Comparison of ENCODE assay signal across 10 mouse cellular contexts in the genomic region with DNA sequence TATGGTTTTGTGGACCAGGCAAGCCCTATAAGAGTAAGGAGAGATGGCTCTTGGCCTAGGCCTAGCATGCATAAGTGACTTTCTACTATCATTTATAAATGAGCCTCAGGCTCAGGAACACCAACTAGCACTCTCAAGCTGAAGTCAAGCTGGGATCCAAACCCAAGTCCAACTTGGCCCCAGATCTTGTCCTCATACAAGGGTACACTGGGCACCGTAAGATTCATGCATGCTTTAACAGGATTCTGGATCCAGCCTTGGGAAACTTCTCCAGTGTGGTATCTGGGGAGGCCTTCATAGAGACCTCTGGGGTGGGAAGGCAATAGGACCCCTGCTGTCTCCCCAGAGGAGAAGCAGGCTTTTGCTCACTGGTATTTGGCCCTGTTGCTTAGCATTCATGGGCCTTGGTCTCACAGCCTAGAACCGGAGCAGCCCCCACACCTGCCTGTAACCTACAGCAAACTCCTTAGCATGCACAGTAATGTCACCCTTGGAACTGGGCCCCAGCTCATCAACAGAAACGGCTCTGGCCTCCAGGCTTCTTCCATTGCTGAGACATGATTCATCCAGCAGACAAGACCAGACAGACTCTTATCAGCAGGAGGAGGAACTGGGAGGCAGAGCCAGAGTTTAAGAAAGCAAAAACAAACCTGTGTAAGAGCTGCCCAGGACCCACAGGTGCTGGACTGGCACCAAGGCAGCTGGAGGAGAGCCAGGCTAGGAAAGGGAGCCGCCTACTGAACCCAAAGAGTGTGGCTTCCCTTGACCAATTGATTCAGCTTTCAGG. TPM values are rescaled to one million over a fixed set of nuclear protein-coding genes. Genes with fewer than 3 reads are reported as not detected.
DNase-seq lines count a peak whose midpoint lies in the region; ATAC-seq and TF ChIP-seq lines count a peak whose summit lies in the region.
"Had no signal": no experiment of that assay in that cellular context is flagged by ENCODE, and none has a peak within 500 bp of the region (broad histone marks: within the 10 kb centered on the region; RNA-seq: fewer than 3 reads in every experiment).

No protein-coding gene starts in this region.

- WGBS in forebrain, embryonic 10.5 days = 89% methylated on average over 4 of the region's 4 CpGs
- WGBS in forebrain, embryonic 16.5 days = 75% methylated on average over 4 of the region's 4 CpGs
- WGBS in lung, adult 2 months = 60% methylated on average over 4 of the region's 4 CpGs
- 71% methylated on average over 4 of the region's 4 CpGs for WGBS in intestine, embryonic 16.5 days
- 57% methylated on average over 4 of the region's 4 CpGs for WGBS in stomach, embryonic 16.5 days

- H3K27me3 ChIP-seq in forebrain, embryonic 10.5 days (ENCODE audit: poor library complexity, severe bottlenecking) = no peaks in the 10 kb centered on the region
- H3K27me3 ChIP-seq in forebrain, embryonic 16.5 days (replicated peaks; ENCODE audit: control insufficient read depth, insufficient read depth, low read length) = no peaks in the 10 kb centered on the region
- no peaks in the 10 kb centered on the region for H3K27me3 ChIP-seq in intestine, embryonic 16.5 days (replicated peaks; ENCODE audit: control insufficient read depth, insufficient read depth, low read length)
- no peaks in the 10 kb centered on the region for H3K27me3 ChIP-seq in stomach, embryonic 16.5 days (ENCODE audit: control insufficient read depth, insufficient read depth, low read length)
- H3K27me3 ChIP-seq: liver, embryonic 15.5 days had no signal

- no peak overlapping the region for H3K9ac ChIP-seq in forebrain, embryonic 16.5 days (replicated peaks; ENCODE audit: low read depth, low read length)
- H3K9ac ChIP-seq in intestine, embryonic 16.5 days (ENCODE audit: low read depth, low read length) = 0 out of 2 replicates have a peak overlapping the region, but pooled peaks have one; percentile 29
- H3K9ac ChIP-seq in stomach, embryonic 16.5 days (ENCODE audit: low read length) = no peak overlapping the region
- H3K9ac ChIP-seq: liver, embryonic 15.5 days had no signal

- H3K4me1 ChIP-seq in forebrain, embryonic 10.5 days = peaks cover 3% of the 10 kb centered on the region; the same call in 1 of the 2 replicates
- H3K4me1 ChIP-seq in forebrain, embryonic 16.5 days (replicated peaks; ENCODE audit: control insufficient read depth, insufficient read depth, low read length) = peaks cover 6% of the 10 kb centered on the region; the same call in 1 of the 2 replicates
- H3K4me1 ChIP-seq in lung, adult 2 months (ENCODE audit: control insufficient read depth, insufficient read depth, low read length) = peaks cover 2% of the 10 kb centered on the region
- H3K4me1 ChIP-seq in intestine, embryonic 16.5 days (ENCODE audit: control insufficient read depth, insufficient read depth, low read length) = peaks cover 3% of the 10 kb centered on the region; the same call in 1 of the 2 replicates
- peaks cover 6% of the 10 kb centered on the region for H3K4me1 ChIP-seq in stomach, embryonic 16.5 days (ENCODE audit: control insufficient read depth, insufficient read depth, low read length)

- TF ChIP-seq CTCF in lung, adult 2 months (IDR thresholded peaks at IDR 0.05; ENCODE audit: insufficient read depth, low read length) = no peak

- no peaks in the 10 kb centered on the region for H3K36me3 ChIP-seq in forebrain, embryonic 10.5 days (replicated peaks)
- H3K36me3 ChIP-seq in forebrain, embryonic 16.5 days (ENCODE audit: control insufficient read depth, insufficient read depth) = no peaks in the 10 kb centered on the region
- no peaks in the 10 kb centered on the region for H3K36me3 ChIP-seq in intestine, embryonic 16.5 days (ENCODE audit: control insufficient read depth, insufficient read depth, low read length)
- no peaks in the 10 kb centered on the region for H3K36me3 ChIP-seq in stomach, embryonic 16.5 days (ENCODE audit: control insufficient read depth, insufficient read depth, low read length)
- H3K36me3 ChIP-seq: liver, embryonic 15.5 days had no signal

- no peak overlapping the region for H3K4me2 ChIP-seq in forebrain, embryonic 16.5 days (ENCODE audit: low read length)
- no peak overlapping the region for H3K4me2 ChIP-seq in intestine, embryonic 16.5 days (ENCODE audit: low read depth, low read length)
- H3K4me2 ChIP-seq in stomach, embryonic 16.5 days (ENCODE audit: low read depth, low read length) = no peak overlapping the region; the same call in 1 of the 2 replicates
- H3K4me2 ChIP-seq: liver, embryonic 15.5 days had no signal

- ATAC-seq in forebrain, embryonic 16.5 days = no peak
- ATAC-seq in intestine, embryonic 16.5 days = no peak
- peak; percentile 18; the same call in 1 of the 2 replicates for ATAC-seq in stomach, embryonic 16.5 days (ENCODE audit: insufficient read depth, low FRiP score)

- no peak overlapping the region for H3K4me3 ChIP-seq in forebrain, embryonic 10.5 days
- no peak overlapping the region for H3K4me3 ChIP-seq in forebrain, embryonic 16.5 days (replicated peaks; ENCODE audit: low read length)
- no peak overlapping the region for H3K4me3 ChIP-seq in lung, adult 2 months (replicated peaks; ENCODE audit: extremely low read depth, low read depth, low read length)
- no peak overlapping the region for H3K4me3 ChIP-seq in intestine, embryonic 16.5 days (ENCODE audit: low read length)
- H3K4me3 ChIP-seq in stomach, embryonic 16.5 days (replicated peaks; ENCODE audit: low read length) = no peak overlapping the region
- H3K4me3 ChIP-seq: liver, embryonic 15.5 days had no signal

- 0 out of 2 replicates have a peak overlapping the region, but pooled peaks have one; percentile 11 for H3K27ac ChIP-seq in forebrain, embryonic 10.5 days
- no peak overlapping the region for H3K27ac ChIP-seq in forebrain, embryonic 16.5 days (ENCODE audit: low read length)
- H3K27ac ChIP-seq in intestine, embryonic 16.5 days (ENCODE audit: low read length) = no peak overlapping the region
- peak overlapping the region; percentile 81 for H3K27ac ChIP-seq in stomach, embryonic 16.5 days (ENCODE audit: low read length)
- H3K27ac ChIP-seq: liver, embryonic 15.5 days had no signal

- DNase-seq in forebrain, embryonic 10.5 days (ENCODE audit: extremely low spot score, low spot score) = no peak
- peak; percentile 71 to 76 for DNase-seq in lung, adult 18-20 months
- no peak for DNase-seq in lung, adult 2 months
- DNase-seq in gastrocnemius, postnatal 4 days (ENCODE audit: low spot score in 2 of 2) = no peak
- no peak for DNase-seq in spleen, postnatal 36 days (ENCODE audit: low spot score in 2 of 2)
- DNase-seq: gastrocnemius, postnatal 36 days had no signal

- no peaks in the 10 kb centered on the region for H3K9me3 ChIP-seq in forebrain, embryonic 10.5 days
- H3K9me3 ChIP-seq in forebrain, embryonic 16.5 days (ENCODE audit: control insufficient read depth, low read length) = no peaks in the 10 kb centered on the region
- H3K9me3 ChIP-seq in intestine, embryonic 16.5 days (ENCODE audit: control insufficient read depth, low read length) = no peaks in the 10 kb centered on the region
- no peaks in the 10 kb centered on the region for H3K9me3 ChIP-seq in stomach, embryonic 16.5 days (replicated peaks; ENCODE audit: control insufficient read depth, low read length)
- H3K9me3 ChIP-seq: liver, embryonic 15.5 days had no signal

- no peak for TF ChIP-seq POLR2A in lung, adult 2 months (IDR thresholded peaks at IDR 0.05; ENCODE audit: borderline replicate concordance, extremely low read depth, low read depth, low read length)

RNA-seq across cellular contexts. Expression of a gene that starts 6.3 kb away (rescaled TPM):
- 33.8 and 35.2 TPM in 2 replicates for polyA plus RNA-seq in forebrain, embryonic 10.5 days (2016; fragmentation: Nextera tagmentation; extraction: Ambion mirVana)
- polyA plus RNA-seq in forebrain, embryonic 16.5 days (2015; fragmentation: Nextera tagmentation; extraction: Ambion mirVana) = 47.8 and 50.2 TPM in 2 replicates
- 12.1 and 13.9 TPM in 2 replicates for polyA plus RNA-seq in lung, adult 2 months (2012; rRNA removed)
- 12.2 and 12.5 TPM in 2 replicates for polyA plus RNA-seq in intestine, embryonic 16.5 days (2015; fragmentation: Nextera tagmentation; extraction: Ambion mirVana)
- polyA plus RNA-seq in stomach, embryonic 16.5 days (2015; fragmentation: Nextera tagmentation; extraction: Ambion mirVana) = 15.8 and 16.0 TPM in 2 replicates
- 10 to 100 TPM; 28.9 to 29.7 TPM for total RNA-seq in gastrocnemius, postnatal 4 days (2021)

RNA-seq across cellular contexts. Expression of a gene that starts 20.6 kb away (rescaled TPM):
- 14.9 and 16.5 TPM in 2 replicates for polyA plus RNA-seq in forebrain, embryonic 10.5 days (2016; fragmentation: Nextera tagmentation; extraction: Ambion mirVana)
- polyA plus RNA-seq in forebrain, embryonic 16.5 days (2015; fragmentation: Nextera tagmentation; extraction: Ambion mirVana) = 4.6 and 4.9 TPM in 2 replicates
- 58.1 and 60.8 TPM in 2 replicates for polyA plus RNA-seq in lung, adult 2 months (2012; rRNA removed)
- polyA plus RNA-seq in intestine, embryonic 16.5 days (2015; fragmentation: Nextera tagmentation; extraction: Ambion mirVana) = 34.9 and 40.2 TPM in 2 replicates
- polyA plus RNA-seq in stomach, embryonic 16.5 days (2015; fragmentation: Nextera tagmentation; extraction: Ambion mirVana) = 20.0 and 22.7 TPM in 2 replicates
- 10 to 100 TPM; 26.4 to 27.2 TPM for total RNA-seq in gastrocnemius, postnatal 4 days (2021)

RNA-seq across cellular contexts. Expression of a gene that starts 39.9 kb away (rescaled TPM):
- 0.21 and 0.48 TPM in 2 replicates for polyA plus RNA-seq in forebrain, embryonic 10.5 days (2016; fragmentation: Nextera tagmentation; extraction: Ambion mirVana)
- 4.3 and 6.0 TPM in 2 replicates for polyA plus RNA-seq in forebrain, embryonic 16.5 days (2015; fragmentation: Nextera tagmentation; extraction: Ambion mirVana)
- polyA plus RNA-seq in lung, adult 2 months (2012; rRNA removed) = 7.1 and 11.6 TPM in 2 replicates
- 286 and 319 TPM in 2 replicates for polyA plus RNA-seq in intestine, embryonic 16.5 days (2015; fragmentation: Nextera tagmentation; extraction: Ambion mirVana)
- polyA plus RNA-seq in stomach, embryonic 16.5 days (2015; fragmentation: Nextera tagmentation; extraction: Ambion mirVana) = 44.3 and 47.7 TPM in 2 replicates
- total RNA-seq in gastrocnemius, postnatal 4 days (2021) = 10 to 100 TPM; 19.9 to 20.3 TPM

Comparison
In these comparisons a context has a peak if more than half of its experiments do, and no peak if none do; other contexts are left out.
1. DNase-seq: peak in lung, adult 18-20 months (2 of 2); none in forebrain, embryonic 10.5 days (single experiment), lung, adult 2 months (single experiment), gastrocnemius, postnatal 4 days (0 of 2) and spleen, postnatal 36 days (0 of 2).
2. H3K27ac ChIP-seq: peak in forebrain, embryonic 10.5 days (single experiment) and stomach, embryonic 16.5 days (single experiment); none in forebrain, embryonic 16.5 days (single experiment) and intestine, embryonic 16.5 days (single experiment).